Mouse (Mus musculus): ENCODE results near the gene Enpp3. TPM values are rescaled to one million over a fixed set of nuclear protein-coding genes. Genes with fewer than 3 reads are reported as not detected.
A peak's percentile ranks its signal among the peaks of the same experiment; 100 is the strongest.

Gene Enpp3
- total and polyA plus RNA-seq, 3 experiments, result 0.04 to 0.24 (median 0.08) TPM

GRCm38 (mm10) chr10:24824621-24825020 lies 18.0 kb downstream of the Enpp3 start:
- H3K27ac ChIP-seq (ENCODE audit: insufficient read depth, low read depth), result no peak overlapping the region
- H3K4me2 ChIP-seq (ENCODE audit: insufficient read depth, low read depth, poor library complexity, severe bottlenecking), result no peak overlapping the region
- H3K9me3 ChIP-seq (replicated peaks; ENCODE audit: low read length), result no peaks in the 10 kb centered on the region
- no peak overlapping the region for H3K9ac ChIP-seq (ENCODE audit: insufficient read depth, low read depth)
- dilution Hi-C loops (cut with MboI; ENCODE audit: extremely low pct_ligation_motif_present, extremely low pct_unique_long_range_greater_than_20kb, low sequenced_read_pairs), result no loop called here
- no peaks in the 10 kb centered on the region for H3K27me3 ChIP-seq (replicated peaks)
- no peaks in the 10 kb centered on the region; the same call in 1 of the 2 replicates for H3K79me2 ChIP-seq (replicated peaks; ENCODE audit: control insufficient read depth, extremely low read depth, insufficient read depth, poor library complexity, severe bottlenecking)
- no peak overlapping the region for H3K4me3 ChIP-seq (replicated peaks in 1 of 3; ENCODE audit: low read depth in 2 of 3, low read length in 2 of 3, poor library complexity in 1 of 3)
- DNase-seq (ENCODE audit: extremely low read depth), result no peak
- in situ Hi-C loops (cut with MboI; ENCODE audit: low pct_ligation_motif_present, low pct_unique_long_range_greater_than_20kb, low sequenced_read_pairs), result loop anchor here (25.0 kb wide), 1 partner anchor 187 kb away; no protein-coding TSS in a partner anchor
- TF ChIP-seq RCOR1 (conservative IDR thresholded peaks at IDR 0.05; ENCODE audit: low read depth, low read length) (no peak), EP300 (IDR thresholded peaks at IDR 0.05; ENCODE audit: low read length) (no peak), MAZ (IDR thresholded peaks at IDR 0.05; ENCODE audit: low read depth, low read length) (no peak), MAFK (IDR thresholded peaks at IDR 0.05; ENCODE audit: insufficient replicate concordance, low read length) (no peak), MAX (IDR thresholded peaks at IDR 0.05; ENCODE audit: low read length) (no peak), E2F4 (IDR thresholded peaks at IDR 0.05; ENCODE audit: insufficient replicate concordance, low read depth, low read length) (no peak), CHD2 (IDR thresholded peaks at IDR 0.05; ENCODE audit: low read length) (no peak), ELF1 (IDR thresholded peaks at IDR 0.05; ENCODE audit: low read depth, low read length) (no peak), ZKSCAN1 (IDR thresholded peaks at IDR 0.05; ENCODE audit: borderline replicate concordance, low read depth, low read length) (no peak), IRF4 (IDR thresholded peaks at IDR 0.05; ENCODE audit: low read depth, low read length) (no peak), USF1 (IDR thresholded peaks at IDR 0.05; ENCODE audit: low read depth, low read length) (no peak), RAD21 (IDR thresholded peaks at IDR 0.05; ENCODE audit: low read depth, low read length) (no peak), TBP (conservative IDR thresholded peaks at IDR 0.05; ENCODE audit: low read depth, low read length) (no peak), PAX5 (IDR thresholded peaks at IDR 0.05; ENCODE audit: low read length) (no peak), NELFE (IDR thresholded peaks at IDR 0.05; ENCODE audit: low read depth, low read length) (no peak), ETS1 (conservative IDR thresholded peaks at IDR 0.05; ENCODE audit: low read depth, low read length) (no peak), USF2 (conservative IDR thresholded peaks at IDR 0.05; ENCODE audit: low read depth, low read length) (no peak), POLR2A (IDR thresholded peaks at IDR 0.05; ENCODE audit: low read depth, low read length) (no peak), JUND (conservative IDR thresholded peaks at IDR 0.05; ENCODE audit: low read depth, low read length) (no peak)
- H3K36me3 ChIP-seq (replicated peaks in 1 of 2; ENCODE audit: control insufficient read depth in 1 of 2, insufficient read depth in 1 of 2, low read length in 1 of 2), result no peaks in the 10 kb centered on the region
- H3K4me1 ChIP-seq (ENCODE audit: control insufficient read depth in 1 of 2, insufficient read depth in 2 of 2), result peaks cover 5 to 24% of the 10 kb centered on the region in 2 experiments; a peak in 3 of 4 replicates

- DNase-seq (ENCODE audit: extremely low read depth), result peak; percentile 84
- H3K4me2 ChIP-seq (ENCODE audit: insufficient read depth, low read depth, poor library complexity, severe bottlenecking), result peak overlapping the region; percentile 60
- H3K27me3 ChIP-seq (replicated peaks), result no peaks in the 10 kb centered on the region
- peak overlapping the region; percentile 82; the same call in 1 of the 2 replicates for H3K27ac ChIP-seq (ENCODE audit: insufficient read depth, low read depth)
- in situ Hi-C loops (cut with MboI; ENCODE audit: low pct_ligation_motif_present, low pct_unique_long_range_greater_than_20kb, low sequenced_read_pairs) (no loop called here), dilution Hi-C loops (cut with MboI; ENCODE audit: extremely low pct_ligation_motif_present, extremely low pct_unique_long_range_greater_than_20kb, low sequenced_read_pairs) (no loop called here)
- H3K4me1 ChIP-seq (ENCODE audit: control insufficient read depth in 1 of 2, insufficient read depth in 2 of 2), result peaks cover 5 to 24% of the 10 kb centered on the region in 2 experiments; a peak in 3 of 4 replicates
- H3K4me3 ChIP-seq (replicated peaks in 1 of 3; ENCODE audit: low read depth in 2 of 3, low read length in 2 of 3, poor library complexity in 1 of 3), result peak overlapping the region; percentile 15 to 53 (median 40)
- no peaks in the 10 kb centered on the region; the same call in 1 of the 2 replicates for H3K79me2 ChIP-seq (replicated peaks; ENCODE audit: control insufficient read depth, extremely low read depth, insufficient read depth, poor library complexity, severe bottlenecking)
- no peaks in the 10 kb centered on the region for H3K9me3 ChIP-seq (replicated peaks; ENCODE audit: low read length)
- H3K9ac ChIP-seq (ENCODE audit: insufficient read depth, low read depth), result peak overlapping the region; percentile 65
- H3K36me3 ChIP-seq (replicated peaks in 1 of 2; ENCODE audit: control insufficient read depth in 1 of 2, insufficient read depth in 1 of 2, low read length in 1 of 2), result no peaks in the 10 kb centered on the region
- TF ChIP-seq MAFK (IDR thresholded peaks at IDR 0.05; ENCODE audit: insufficient replicate concordance, low read length) (no peak), SMC3 (IDR thresholded peaks at IDR 0.05; ENCODE audit: low read depth, low read length) (no peak), JUND (conservative IDR thresholded peaks at IDR 0.05; ENCODE audit: low read depth, low read length) (no peak), TCF12 (IDR thresholded peaks at IDR 0.05; ENCODE audit: low read depth, low read length) (peak; percentile 34; the same call in 1 of the 2 replicates), TBP (conservative IDR thresholded peaks at IDR 0.05; ENCODE audit: low read depth, low read length) (peak; percentile 84), SIN3A (IDR thresholded peaks at IDR 0.05; ENCODE audit: low read length) (no peak; the same call in none of the 2 replicates), MXI1 (IDR thresholded peaks at IDR 0.05; ENCODE audit: low read depth, low read length) (no peak), PAX5 (IDR thresholded peaks at IDR 0.05; ENCODE audit: low read length) (no peak), GABPA (IDR thresholded peaks at IDR 0.05; ENCODE audit: insufficient replicate concordance, low read depth, low read length) (no peak), HCFC1 (IDR thresholded peaks at IDR 0.05; ENCODE audit: low read depth, low read length) (peak; percentile 24; the same call in 1 of the 2 replicates), UBTF (IDR thresholded peaks at IDR 0.05; ENCODE audit: low read depth, low read length) (no peak), NRF1 (IDR thresholded peaks at IDR 0.05; ENCODE audit: low read depth, low read length) (no peak), MAX (IDR thresholded peaks at IDR 0.05; ENCODE audit: low read length) (0 out of 2 replicates have a peak, but pooled peaks have one; percentile 29), ZNF384 (IDR thresholded peaks at IDR 0.05; ENCODE audit: low read depth, low read length) (no peak), USF1 (IDR thresholded peaks at IDR 0.05; ENCODE audit: low read depth, low read length) (no peak), ELF1 (IDR thresholded peaks at IDR 0.05; ENCODE audit: low read depth, low read length) (no peak), BHLHE40 (IDR thresholded peaks at IDR 0.05; ENCODE audit: low read depth, low read length) (no peak; the same call in 1 of the 2 replicates), MYC (IDR thresholded peaks at IDR 0.05; ENCODE audit: low read depth, low read length) (peak; percentile 59; the same call in 1 of the 2 replicates)
Observed at GRCm38 (mm10) chr10:24823697-24824535, 18.7 kb downstream of the Enpp3 start.
